Mouse (Mus musculus): Measurements from ENCODE around the gene Cops7a. TPM values are rescaled to one million over a fixed set of nuclear protein-coding genes. Genes with fewer than 3 reads are reported as not detected.

The Cops7a gene
- polyA plus RNA-seq, 1 experiment from 2014 or later: 93.8 TPM

DNA sequence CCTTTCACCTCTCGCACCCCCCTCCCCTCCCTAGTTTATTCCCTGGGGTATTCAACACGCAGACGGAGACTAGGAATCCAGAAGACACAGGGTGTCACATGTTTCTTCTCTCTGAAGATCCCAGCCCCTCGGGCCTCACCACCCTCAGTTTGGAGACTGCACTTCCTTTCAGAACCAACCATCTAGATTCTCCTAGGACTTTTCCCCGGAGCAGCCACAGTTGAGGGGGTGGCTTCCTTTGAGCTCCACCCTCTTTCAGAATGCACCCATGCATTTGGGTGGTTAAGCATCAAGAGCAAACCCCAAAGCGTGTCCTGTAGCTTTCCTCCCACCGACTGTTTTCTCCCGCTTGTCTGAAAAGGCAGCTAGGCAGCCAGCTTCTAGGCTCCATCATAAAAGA is 32.7 kb upstream of the Cops7a start:
- Histone ChIP-seq H3K9me3 (ENCODE audit: control insufficient read depth, low read length) (no peaks in the 10 kb centered on the region), H3K4me3 (ENCODE audit: low read depth, low read length) (peak overlapping the region; percentile 61), H3K27ac (ENCODE audit: low read depth, low read length) (no peak overlapping the region), H3K9ac (replicated peaks; ENCODE audit: low read depth, low read length) (peak overlapping the region; percentile 85), H3K4me1 (ENCODE audit: control insufficient read depth, insufficient read depth, low read length) (peaks cover 12% of the 10 kb centered on the region), H3K4me2 (ENCODE audit: low read depth, low read length) (peak overlapping the region; percentile 70), H3K27me3 (ENCODE audit: control insufficient read depth, insufficient read depth, low read length) (peaks cover 20% of the 10 kb centered on the region), H3K36me3 (ENCODE audit: control insufficient read depth, insufficient read depth, low read length) (0 out of 2 replicates have a peak, but pooled peaks cover 4% of the 10 kb centered on the region)
- 6% methylated on average over 8 of the region's 8 CpGs for WGBS
- no peak for ATAC-seq (ENCODE audit: low read depth)

DNA sequence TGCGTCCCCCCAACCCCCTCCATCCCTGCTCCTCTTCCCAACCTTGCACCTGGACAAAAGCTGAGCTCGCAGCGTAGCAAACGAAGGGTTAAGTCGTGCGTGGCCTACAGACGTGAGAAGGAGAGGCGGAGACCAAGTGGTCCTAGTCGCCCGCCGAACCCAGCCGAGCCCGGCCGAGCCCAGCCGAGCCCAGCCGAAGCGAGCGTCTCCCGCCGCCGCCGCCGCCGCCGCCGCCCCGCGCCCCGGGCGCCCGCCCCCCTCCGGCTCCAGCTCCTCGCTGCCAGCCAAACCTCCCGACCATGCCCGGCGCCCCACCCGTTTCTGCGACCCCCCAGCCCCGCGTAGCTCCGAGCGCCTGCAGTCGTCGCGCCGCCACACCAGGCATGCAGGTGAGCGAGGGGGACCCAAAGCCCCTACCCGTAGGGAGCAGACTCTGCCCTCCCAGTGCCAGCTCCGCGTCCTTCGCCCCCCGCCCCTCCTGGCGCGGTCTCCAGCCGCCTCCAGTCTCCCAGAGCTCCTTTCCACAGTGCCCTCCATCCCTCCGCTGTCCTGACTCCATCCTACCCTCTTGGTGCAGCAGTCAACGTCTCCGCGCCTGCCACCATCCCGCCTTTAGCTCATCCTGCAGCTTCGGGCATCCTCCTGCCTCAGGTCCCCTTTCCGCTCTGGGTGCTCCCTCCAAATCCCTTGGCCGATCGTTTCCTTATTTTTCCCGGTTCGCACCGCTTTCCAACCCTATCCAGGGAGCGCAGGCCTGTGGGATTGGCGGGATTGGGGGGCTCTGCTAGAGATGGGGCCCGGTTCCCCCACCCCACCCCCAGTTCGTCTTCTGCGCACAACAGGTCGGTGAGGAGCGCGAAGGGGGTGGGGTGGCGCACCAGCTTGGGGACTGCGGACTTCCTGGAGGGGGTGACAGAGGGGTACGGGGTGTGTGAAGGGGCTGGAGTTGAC is 31.5 kb upstream of the Cops7a start, which contains the start of gene Pianp:
TSS of gene Pianp (plus strand) at position 144 of the 951 bp plus-strand sequence.
- WGBS: under 1% methylated on average over 49 of the region's 78 CpGs
- H3K4me3 ChIP-seq (ENCODE audit: low read depth, low read length): peak within 1 kb of the TSS; percentile 61
- no peaks in the 10 kb centered on the region for H3K9me3 ChIP-seq (ENCODE audit: control insufficient read depth, low read length)
- 0 out of 2 replicates have a peak, but pooled peaks cover 4% of the 10 kb centered on the region for H3K36me3 ChIP-seq (ENCODE audit: control insufficient read depth, insufficient read depth, low read length)
- H3K27me3 ChIP-seq (ENCODE audit: control insufficient read depth, insufficient read depth, low read length): peaks cover 20% of the 10 kb centered on the region
- peak; percentile 86 for ATAC-seq (ENCODE audit: low read depth)
- peak within 1 kb of the TSS; percentile 67 for H3K27ac ChIP-seq (ENCODE audit: low read depth, low read length)
- peak within 1 kb of the TSS; percentile 70 for H3K4me2 ChIP-seq (ENCODE audit: low read depth, low read length)
- H3K4me1 ChIP-seq (ENCODE audit: control insufficient read depth, insufficient read depth, low read length): peaks cover 12% of the 10 kb centered on the region
- H3K9ac ChIP-seq (replicated peaks; ENCODE audit: low read depth, low read length): peak within 1 kb of the TSS; percentile 85

DNA sequence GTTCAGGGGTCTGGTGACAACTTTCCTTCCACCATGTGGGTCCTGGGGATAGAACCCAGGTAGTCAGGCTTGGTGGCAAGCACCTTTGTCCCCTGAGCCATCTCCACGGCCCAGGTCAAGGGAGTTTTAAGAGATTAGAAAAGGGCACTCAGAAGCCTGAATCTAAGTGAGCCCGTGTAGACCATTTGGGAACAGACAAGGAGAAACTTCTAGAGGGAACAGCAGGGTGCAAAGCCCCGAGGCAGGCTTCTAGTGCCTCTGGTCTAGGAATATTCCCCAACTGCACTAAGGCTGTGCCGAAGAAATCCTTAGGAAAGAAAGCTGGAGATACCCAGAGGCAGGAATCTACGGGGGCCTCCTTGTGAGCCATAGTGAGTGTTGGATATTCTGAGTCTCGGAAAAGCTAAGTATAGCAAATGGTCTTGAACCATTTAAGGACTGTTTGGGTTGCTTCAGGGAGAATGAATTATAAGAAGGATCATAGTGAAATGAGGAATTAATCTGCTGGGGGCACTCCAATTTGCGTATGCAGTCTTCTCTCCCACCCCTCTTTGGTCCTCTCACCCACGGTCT is 30.6 kb upstream of the Cops7a start:
- no peak for ATAC-seq (ENCODE audit: low read depth)
- Histone ChIP-seq H3K4me2 (ENCODE audit: low read depth, low read length) (peak overlapping the region; percentile 70), H3K27me3 (ENCODE audit: control insufficient read depth, insufficient read depth, low read length) (peaks cover 19% of the 10 kb centered on the region), H3K9ac (replicated peaks; ENCODE audit: low read depth, low read length) (peak overlapping the region; percentile 85), H3K9me3 (ENCODE audit: control insufficient read depth, low read length) (no peaks in the 10 kb centered on the region), H3K4me1 (ENCODE audit: control insufficient read depth, insufficient read depth, low read length) (peaks cover 12% of the 10 kb centered on the region), H3K4me3 (ENCODE audit: low read depth, low read length) (peak overlapping the region; percentile 61), H3K36me3 (ENCODE audit: control insufficient read depth, insufficient read depth, low read length) (0 out of 2 replicates have a peak, but pooled peaks cover 4% of the 10 kb centered on the region), H3K27ac (ENCODE audit: low read depth, low read length) (peak overlapping the region; percentile 67; the same call in 1 of the 2 replicates)
- WGBS: 49% methylated on average over 8 of the region's 8 CpGs

DNA sequence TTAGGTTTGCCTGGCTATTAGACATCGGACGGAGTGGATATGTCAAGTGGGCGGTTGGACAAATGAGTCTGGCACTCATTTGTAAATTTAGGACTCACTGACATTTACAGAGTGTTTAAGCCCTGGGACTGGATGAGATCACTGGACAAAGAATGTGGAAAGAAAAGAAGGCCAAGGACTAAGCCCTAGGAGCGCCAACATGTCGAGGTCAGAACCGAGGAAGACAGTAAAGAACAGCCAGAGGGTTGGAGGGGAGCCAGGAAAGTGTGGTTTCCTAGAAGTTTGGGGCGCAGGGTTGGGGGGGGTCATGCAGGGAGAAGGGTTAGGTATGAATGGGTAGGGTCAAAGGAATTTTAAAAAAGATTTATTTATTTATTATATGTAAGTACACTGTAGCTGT is 29.9 kb upstream of the Cops7a start:
- 0 out of 2 replicates have a peak, but pooled peaks cover 4% of the 10 kb centered on the region for H3K36me3 ChIP-seq (ENCODE audit: control insufficient read depth, insufficient read depth, low read length)
- H3K4me1 ChIP-seq (ENCODE audit: control insufficient read depth, insufficient read depth, low read length): peaks cover 12% of the 10 kb centered on the region
- no peak overlapping the region for H3K27ac ChIP-seq (ENCODE audit: low read depth, low read length)
- peaks cover 14% of the 10 kb centered on the region for H3K27me3 ChIP-seq (ENCODE audit: control insufficient read depth, insufficient read depth, low read length)
- no peak overlapping the region for H3K4me3 ChIP-seq (ENCODE audit: low read depth, low read length)
- H3K9me3 ChIP-seq (ENCODE audit: control insufficient read depth, low read length): no peaks in the 10 kb centered on the region
- no peak overlapping the region for H3K9ac ChIP-seq (replicated peaks; ENCODE audit: low read depth, low read length)
- ATAC-seq (ENCODE audit: low read depth): no peak
- 81% methylated on average over 7 of the region's 7 CpGs for WGBS
- H3K4me2 ChIP-seq (ENCODE audit: low read depth, low read length): no peak overlapping the region

DNA sequence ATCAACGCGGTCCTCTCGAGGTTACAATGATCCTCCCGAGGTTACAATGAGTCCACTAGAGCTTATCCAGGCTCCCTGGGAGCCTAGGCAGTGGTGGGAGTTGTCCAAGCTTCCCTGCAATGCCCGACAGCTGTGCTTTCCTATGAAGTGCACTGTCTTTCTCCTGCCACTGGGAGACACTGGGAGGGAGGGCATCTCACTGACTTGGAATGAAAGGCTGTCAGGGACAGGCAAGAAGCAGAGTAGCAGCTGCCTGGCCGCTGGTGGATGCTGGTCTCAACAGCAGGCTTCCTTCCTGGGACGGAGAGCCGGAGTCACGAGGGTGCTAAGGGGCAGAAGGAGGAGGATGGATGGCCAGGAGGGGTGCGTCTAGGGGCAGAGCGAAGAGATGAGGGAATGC is 28.5 kb upstream of the Cops7a start:
- H3K36me3 ChIP-seq (ENCODE audit: control insufficient read depth, insufficient read depth, low read length): no peaks in the 10 kb centered on the region
- H3K27ac ChIP-seq (ENCODE audit: low read depth, low read length): no peak overlapping the region
- WGBS: 18% methylated on average over 11 of the region's 11 CpGs
- peaks cover 8% of the 10 kb centered on the region for H3K27me3 ChIP-seq (ENCODE audit: control insufficient read depth, insufficient read depth, low read length)
- peak overlapping the region; percentile 39; the same call in 1 of the 2 replicates for H3K9ac ChIP-seq (replicated peaks; ENCODE audit: low read depth, low read length)
- peak overlapping the region; percentile 10; the same call in 1 of the 2 replicates for H3K4me3 ChIP-seq (ENCODE audit: low read depth, low read length)
- no peak overlapping the region for H3K4me2 ChIP-seq (ENCODE audit: low read depth, low read length)
- peaks cover 10% of the 10 kb centered on the region for H3K4me1 ChIP-seq (ENCODE audit: control insufficient read depth, insufficient read depth, low read length)
- no peak for ATAC-seq (ENCODE audit: low read depth)
- no peaks in the 10 kb centered on the region for H3K9me3 ChIP-seq (ENCODE audit: control insufficient read depth, low read length)

DNA sequence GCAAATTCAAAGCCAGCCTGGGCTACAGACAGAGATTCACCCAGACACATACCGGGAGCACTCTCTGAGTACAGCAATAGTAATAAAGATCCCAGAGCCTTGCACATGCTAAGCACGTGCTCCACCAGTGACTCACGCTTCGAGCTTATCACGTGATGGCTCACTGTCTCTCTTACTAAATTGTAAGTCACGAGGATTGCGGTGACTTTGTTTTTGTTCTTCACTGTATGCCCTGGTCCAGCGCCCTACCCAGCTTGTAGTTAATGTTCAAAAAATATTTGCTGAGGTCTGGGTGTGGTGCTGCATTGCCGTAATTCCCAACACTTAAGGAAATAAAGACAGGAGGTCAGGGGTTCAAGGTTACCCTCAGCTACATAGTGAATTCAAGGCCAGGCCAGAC is 28.0 kb upstream of the Cops7a start:
- Histone ChIP-seq H3K4me3 (ENCODE audit: low read depth, low read length) (no peak overlapping the region), H3K4me1 (ENCODE audit: control insufficient read depth, insufficient read depth, low read length) (peaks cover 6% of the 10 kb centered on the region; the same call in 1 of the 2 replicates), H3K4me2 (ENCODE audit: low read depth, low read length) (no peak overlapping the region), H3K36me3 (ENCODE audit: control insufficient read depth, insufficient read depth, low read length) (no peaks in the 10 kb centered on the region), H3K27ac (ENCODE audit: low read depth, low read length) (no peak overlapping the region), H3K9me3 (ENCODE audit: control insufficient read depth, low read length) (no peaks in the 10 kb centered on the region), H3K27me3 (ENCODE audit: control insufficient read depth, insufficient read depth, low read length) (peaks cover 3% of the 10 kb centered on the region; the same call in 1 of the 2 replicates), H3K9ac (replicated peaks; ENCODE audit: low read depth, low read length) (no peak overlapping the region)
- 87% methylated on average over 9 of the region's 9 CpGs for WGBS
- no peak for ATAC-seq (ENCODE audit: low read depth)

DNA sequence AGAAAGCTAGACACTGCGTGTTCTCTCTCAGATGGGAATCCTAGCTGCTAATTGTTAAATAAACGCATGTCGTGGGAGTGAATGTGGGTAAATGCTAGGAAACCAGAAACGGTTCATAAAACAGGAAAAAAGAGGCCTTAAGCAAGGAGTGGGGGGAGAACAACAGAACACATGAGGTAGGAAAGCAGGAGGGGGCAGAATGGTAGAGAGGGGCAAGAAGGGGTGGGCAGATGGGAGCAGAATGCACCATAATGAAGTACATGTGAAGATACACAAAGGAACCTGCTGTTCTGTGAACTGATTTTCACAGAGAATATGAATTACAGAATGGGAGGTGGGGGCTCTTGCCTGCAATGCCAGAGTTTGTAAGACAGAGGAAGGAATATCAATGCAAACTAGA is 26.9 kb upstream of the Cops7a start:
- H3K4me3 ChIP-seq (ENCODE audit: low read depth, low read length): no peak overlapping the region
- H3K9ac ChIP-seq (replicated peaks; ENCODE audit: low read depth, low read length): no peak overlapping the region
- no peaks in the 10 kb centered on the region for H3K9me3 ChIP-seq (ENCODE audit: control insufficient read depth, low read length)
- no peaks in the 10 kb centered on the region for H3K36me3 ChIP-seq (ENCODE audit: control insufficient read depth, insufficient read depth, low read length)
- peaks cover 3% of the 10 kb centered on the region; the same call in 1 of the 2 replicates for H3K27me3 ChIP-seq (ENCODE audit: control insufficient read depth, insufficient read depth, low read length)
- peaks cover 3% of the 10 kb centered on the region; the same call in 1 of the 2 replicates for H3K4me1 ChIP-seq (ENCODE audit: control insufficient read depth, insufficient read depth, low read length)
- ATAC-seq (ENCODE audit: low read depth): no peak
- WGBS: 68% methylated on average over 4 of the region's 4 CpGs
- H3K27ac ChIP-seq (ENCODE audit: low read depth, low read length): no peak overlapping the region
- H3K4me2 ChIP-seq (ENCODE audit: low read depth, low read length): no peak overlapping the region

DNA sequence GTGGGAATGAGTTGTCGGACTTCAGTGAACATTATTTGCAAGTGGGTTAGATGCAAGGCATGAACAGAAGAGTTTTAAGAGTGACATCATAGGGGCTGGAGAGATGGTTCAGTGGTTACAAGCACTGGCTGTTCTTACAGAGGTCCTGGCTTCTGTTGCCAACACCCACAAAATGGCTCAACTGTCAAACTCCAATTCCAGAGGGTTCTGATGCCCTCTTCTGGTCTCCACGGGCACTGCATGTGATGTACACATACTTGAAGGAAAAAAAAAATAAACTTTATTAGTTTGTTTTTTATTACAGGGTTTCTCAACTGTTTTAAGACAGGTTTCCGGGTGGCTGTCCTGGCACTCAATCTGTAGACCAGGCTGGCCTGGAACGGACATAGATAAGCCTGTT is 2.4 kb upstream of the Cops7a start:
- 79% methylated on average over 4 of the region's 4 CpGs for WGBS
- H3K4me1 ChIP-seq (ENCODE audit: control insufficient read depth, insufficient read depth, low read length): peaks cover 15% of the 10 kb centered on the region
- no peak overlapping the region for H3K4me3 ChIP-seq (ENCODE audit: low read depth, low read length)
- no peak overlapping the region for H3K4me2 ChIP-seq (ENCODE audit: low read depth, low read length)
- no peaks in the 10 kb centered on the region for H3K9me3 ChIP-seq (ENCODE audit: control insufficient read depth, low read length)
- no peak overlapping the region for H3K27ac ChIP-seq (ENCODE audit: low read depth, low read length)
- no peak for ATAC-seq (ENCODE audit: low read depth)
- no peaks in the 10 kb centered on the region for H3K36me3 ChIP-seq (ENCODE audit: control insufficient read depth, insufficient read depth, low read length)
- H3K27me3 ChIP-seq (ENCODE audit: control insufficient read depth, insufficient read depth, low read length): no peaks in the 10 kb centered on the region
- H3K9ac ChIP-seq (replicated peaks; ENCODE audit: low read depth, low read length): no peak overlapping the region
